13 mouse cellular contexts compared by ENCODE assay signal in the genomic region with DNA sequence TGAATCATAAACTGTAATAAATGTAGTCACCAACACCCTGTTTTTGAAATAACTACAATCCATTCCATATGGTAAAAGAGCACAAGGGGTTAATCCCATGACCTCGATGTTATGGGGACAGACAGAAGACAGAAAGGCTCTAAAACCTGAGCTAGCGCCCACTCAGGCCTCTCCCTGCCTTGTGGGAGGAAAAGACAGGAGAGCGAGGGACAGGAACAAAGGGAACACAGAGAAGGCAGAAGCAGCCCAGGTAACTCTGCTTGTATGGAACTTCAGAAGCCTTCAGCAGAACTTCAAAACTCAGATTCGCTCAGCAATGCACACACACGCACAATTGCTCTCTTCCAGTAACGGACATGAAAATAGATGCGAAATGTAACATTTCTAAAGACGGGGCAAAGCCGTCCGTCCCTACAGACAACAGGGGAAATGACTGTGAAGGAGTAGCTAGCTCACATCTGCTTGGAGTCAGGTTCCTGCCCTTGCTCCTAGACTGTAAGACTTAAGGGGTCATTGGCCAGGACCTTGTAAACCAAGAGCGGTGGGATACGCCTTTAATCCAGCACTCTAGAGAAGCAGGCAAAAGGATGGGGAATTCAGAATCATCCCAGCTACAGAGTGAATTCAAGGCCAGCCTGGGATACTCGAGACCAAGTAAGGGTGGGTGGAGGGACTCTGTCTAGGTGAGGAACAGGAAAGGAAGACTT.
DNase-seq lines count a peak whose midpoint lies in the region; ATAC-seq and TF ChIP-seq lines count a peak whose summit lies in the region.
"Had no signal": no experiment of that assay in that cellular context is flagged by ENCODE, and none has a peak within 500 bp of the region (broad histone marks: within the 10 kb centered on the region; RNA-seq: fewer than 3 reads in every experiment).

No protein-coding gene starts in this region.

- TF ChIP-seq CTCF in kidney, postnatal 0 days (IDR thresholded peaks at IDR 0.05; ENCODE audit: low read depth): no peak
- TF ChIP-seq CTCF in kidney, adult 2 months (conservative IDR thresholded peaks at IDR 0.05; ENCODE audit: insufficient read depth, insufficient read length, low read depth, low read length): no peak
- no peak for TF ChIP-seq CTCF in bone marrow, adult 2 months (IDR thresholded peaks at IDR 0.05; ENCODE audit: control insufficient read depth, insufficient read depth, low read length)
- TF ChIP-seq CTCF in liver, embryonic 14.5 days (IDR thresholded peaks at IDR 0.05; ENCODE audit: low read depth): no peak

- intact Hi-C loops in heart, postnatal 25 days (cut with DNase I): no loop called here

- H3K4me3 ChIP-seq in heart, embryonic 11.5 days (ENCODE audit: low read depth, low read length): no peak overlapping the region
- H3K4me3 ChIP-seq in kidney, postnatal 0 days (replicated peaks; ENCODE audit: low read depth, low read length): no peak overlapping the region
- no peak overlapping the region for H3K4me3 ChIP-seq in kidney, adult 2 months (ENCODE audit: insufficient read depth, low read depth, low read length)
- H3K4me3 ChIP-seq in bone marrow, adult 2 months (replicated peaks; ENCODE audit: control insufficient read depth, low read depth, low read length): no peak overlapping the region
- peak overlapping the region in 1 of 2 experiments; percentile 45; a peak in 2 of 4 replicates for H3K4me3 ChIP-seq in liver, embryonic 14.5 days (ENCODE audit: insufficient read depth in 1 of 2, low read depth in 2 of 2, low read length in 2 of 2)
- H3K4me3 ChIP-seq: midbrain, embryonic 13.5 days; neural tube, embryonic 12.5 days had no signal

- peak overlapping the region; percentile 89 for H3K27ac ChIP-seq in heart, embryonic 11.5 days (ENCODE audit: low read depth, low read length)
- peak overlapping the region; percentile 48 for H3K27ac ChIP-seq in kidney, postnatal 0 days
- no peak overlapping the region for H3K27ac ChIP-seq in kidney, adult 2 months (ENCODE audit: insufficient read depth, low read depth, low read length)
- H3K27ac ChIP-seq in bone marrow, adult 2 months (ENCODE audit: control insufficient read depth, insufficient read depth, low read depth, low read length, poor library complexity): peak overlapping the region; percentile 9
- H3K27ac ChIP-seq in liver, embryonic 14.5 days: peak overlapping the region; percentile 99
- H3K27ac ChIP-seq: midbrain, embryonic 13.5 days; neural tube, embryonic 12.5 days had no signal

- 80% methylated on average over 13 of the region's 13 CpGs for WGBS in heart, embryonic 11.5 days (ENCODE audit: insufficient replicate concordance)
- WGBS in kidney, postnatal 0 days: 50% methylated on average over 13 of the region's 13 CpGs
- 77% methylated on average over 13 of the region's 13 CpGs for WGBS in kidney, adult 2 months
- 88% methylated on average over 13 of the region's 13 CpGs for WGBS in bone marrow, adult 2 months
- WGBS in liver, embryonic 14.5 days (ENCODE audit: insufficient replicate concordance): 75% methylated on average over 13 of the region's 13 CpGs

- peaks cover 5% of the 10 kb centered on the region; the same call in 1 of the 2 replicates for H3K36me3 ChIP-seq in heart, embryonic 11.5 days (ENCODE audit: control insufficient read depth, insufficient read depth, low read length)
- H3K36me3 ChIP-seq in kidney, postnatal 0 days (ENCODE audit: insufficient read depth, low read length): no peaks in the 10 kb centered on the region
- no peaks in the 10 kb centered on the region for H3K36me3 ChIP-seq in kidney, adult 2 months (ENCODE audit: control insufficient read depth, insufficient read depth, low read length)
- peaks cover 10% of the 10 kb centered on the region for H3K36me3 ChIP-seq in liver, embryonic 14.5 days (replicated peaks; ENCODE audit: control insufficient read depth, insufficient read depth, low read depth)

- peak overlapping the region; percentile 52 for H3K4me2 ChIP-seq in heart, embryonic 11.5 days
- no peak overlapping the region for H3K4me2 ChIP-seq in kidney, postnatal 0 days (ENCODE audit: low read length)
- H3K4me2 ChIP-seq in liver, embryonic 14.5 days (ENCODE audit: low read depth): peak overlapping the region; percentile 84
- H3K4me2 ChIP-seq: midbrain, embryonic 13.5 days; neural tube, embryonic 12.5 days had no signal

- peak overlapping the region; percentile 47; the same call in 1 of the 2 replicates for H3K9ac ChIP-seq in heart, embryonic 11.5 days (ENCODE audit: low read depth, low read length)
- H3K9ac ChIP-seq in kidney, postnatal 0 days (ENCODE audit: low read depth, low read length): no peak overlapping the region
- peak overlapping the region; percentile 68 for H3K9ac ChIP-seq in liver, embryonic 14.5 days (replicated peaks)
- H3K9ac ChIP-seq: midbrain, embryonic 13.5 days; neural tube, embryonic 12.5 days had no signal

- H3K9me3 ChIP-seq in heart, embryonic 11.5 days (replicated peaks; ENCODE audit: control insufficient read depth, low read length): no peaks in the 10 kb centered on the region
- no peaks in the 10 kb centered on the region for H3K9me3 ChIP-seq in kidney, postnatal 0 days (replicated peaks; ENCODE audit: low read length)
- H3K9me3 ChIP-seq in liver, embryonic 14.5 days (ENCODE audit: control insufficient read depth, low read length): no peaks in the 10 kb centered on the region
- H3K9me3 ChIP-seq: midbrain, embryonic 13.5 days; neural tube, embryonic 12.5 days had no signal

- no peak for DNase-seq in heart, postnatal 25 days (ENCODE audit: low spot score)
- DNase-seq in kidney, postnatal 0 days (ENCODE audit: low spot score): peak; percentile 72
- no peak for DNase-seq in kidney, adult 2 months
- DNase-seq in liver, embryonic 14.5 days (ENCODE audit: low read depth in 3 of 3, low spot score in 3 of 3): no peak
- no peak for DNase-seq in thymus, postnatal 0 days (ENCODE audit: low spot score)
- no peak for DNase-seq in kidney, adult 11 months
- DNase-seq: cerebellum, postnatal 10 days; kidney, adult 9 months; layer of hippocampus, postnatal 36 days had no signal

- no peak for TF ChIP-seq EP300 in liver, embryonic 14.5 days (IDR thresholded peaks at IDR 0.05; ENCODE audit: low read depth)

- TF ChIP-seq POLR2A in kidney, adult 2 months (IDR thresholded peaks at IDR 0.05; ENCODE audit: low read depth, low read length): no peak
- TF ChIP-seq POLR2A in bone marrow, adult 2 months (IDR thresholded peaks at IDR 0.05; ENCODE audit: borderline replicate concordance, control insufficient read depth, low read depth, low read length): no peak

- peaks cover 33% of the 10 kb centered on the region for H3K4me1 ChIP-seq in heart, embryonic 11.5 days (ENCODE audit: control insufficient read depth, insufficient read depth, low read length)
- no peaks in the 10 kb centered on the region for H3K4me1 ChIP-seq in kidney, postnatal 0 days (replicated peaks; ENCODE audit: insufficient read depth, low read length)
- no peaks in the 10 kb centered on the region for H3K4me1 ChIP-seq in kidney, adult 2 months (ENCODE audit: control insufficient read depth, insufficient read depth, low read length)
- H3K4me1 ChIP-seq in bone marrow, adult 2 months (ENCODE audit: control insufficient read depth, insufficient read depth, low read length): peaks cover 2% of the 10 kb centered on the region; the same call in 1 of the 2 replicates
- peaks cover 42 to 50% of the 10 kb centered on the region in 2 experiments for H3K4me1 ChIP-seq in liver, embryonic 14.5 days (replicated peaks; ENCODE audit: control insufficient read depth in 2 of 2, insufficient read depth in 2 of 2, low read length in 1 of 2)

- ATAC-seq in heart, embryonic 11.5 days (replicated peaks; ENCODE audit: insufficient number of reproducible peaks, low FRiP score, low TSS enrichment): no peak
- ATAC-seq in kidney, postnatal 0 days (replicated peaks; ENCODE audit: low FRiP score, low read depth): no peak; the same call in 1 of the 2 replicates
- ATAC-seq in liver, embryonic 14.5 days (ENCODE audit: insufficient read depth): no peak
- ATAC-seq: midbrain, embryonic 13.5 days had no signal

- no peaks in the 10 kb centered on the region for H3K27me3 ChIP-seq in heart, embryonic 11.5 days (ENCODE audit: control insufficient read depth, insufficient read depth, low read length)
- no peaks in the 10 kb centered on the region for H3K27me3 ChIP-seq in kidney, postnatal 0 days (ENCODE audit: insufficient read depth, low read length)
- H3K27me3 ChIP-seq in kidney, adult 2 months (replicated peaks; ENCODE audit: control insufficient read depth, insufficient read depth, low read length): no peaks in the 10 kb centered on the region
- no peaks in the 10 kb centered on the region for H3K27me3 ChIP-seq in liver, embryonic 14.5 days (ENCODE audit: control insufficient read depth, insufficient read depth, low read length)
- H3K27me3 ChIP-seq: midbrain, embryonic 13.5 days; neural tube, embryonic 12.5 days had no signal
